Mouse (Mus musculus): ENCODE results near the gene Npepps.
"Not testable (repeated sequence)": the region's sequence is repeated elsewhere in the genome, so short reads cannot be mapped to it uniquely, and the experiment has no call there.

The Npepps gene

DNA sequence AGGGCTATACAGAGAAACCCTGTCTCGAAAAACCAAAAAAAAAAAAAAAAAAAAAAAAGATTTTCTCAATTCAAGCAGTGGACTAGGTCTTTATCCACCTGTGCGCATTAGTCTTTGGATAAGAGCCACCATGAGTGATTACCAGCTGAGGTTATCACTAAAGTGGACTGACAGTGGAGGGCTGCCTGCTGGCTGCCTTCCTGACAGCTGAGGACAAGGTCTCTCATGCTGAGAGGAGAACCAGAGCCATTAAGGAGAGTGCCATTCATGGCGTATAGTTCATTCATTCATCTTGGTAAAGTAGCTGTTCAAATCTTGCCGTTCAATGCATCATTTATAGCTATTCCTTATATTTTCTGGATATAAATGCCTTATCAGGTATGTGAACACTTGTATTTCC is 16.1 kb upstream of the Npepps start:
- DNase-seq (ENCODE audit: low read depth, low spot score): no peak

- DNase-seq (ENCODE audit: low read depth, low spot score): no peak
Observed at GRCm38 (mm10) chr11:97292731-97293130, 12.3 kb upstream of the Npepps start.

DNA sequence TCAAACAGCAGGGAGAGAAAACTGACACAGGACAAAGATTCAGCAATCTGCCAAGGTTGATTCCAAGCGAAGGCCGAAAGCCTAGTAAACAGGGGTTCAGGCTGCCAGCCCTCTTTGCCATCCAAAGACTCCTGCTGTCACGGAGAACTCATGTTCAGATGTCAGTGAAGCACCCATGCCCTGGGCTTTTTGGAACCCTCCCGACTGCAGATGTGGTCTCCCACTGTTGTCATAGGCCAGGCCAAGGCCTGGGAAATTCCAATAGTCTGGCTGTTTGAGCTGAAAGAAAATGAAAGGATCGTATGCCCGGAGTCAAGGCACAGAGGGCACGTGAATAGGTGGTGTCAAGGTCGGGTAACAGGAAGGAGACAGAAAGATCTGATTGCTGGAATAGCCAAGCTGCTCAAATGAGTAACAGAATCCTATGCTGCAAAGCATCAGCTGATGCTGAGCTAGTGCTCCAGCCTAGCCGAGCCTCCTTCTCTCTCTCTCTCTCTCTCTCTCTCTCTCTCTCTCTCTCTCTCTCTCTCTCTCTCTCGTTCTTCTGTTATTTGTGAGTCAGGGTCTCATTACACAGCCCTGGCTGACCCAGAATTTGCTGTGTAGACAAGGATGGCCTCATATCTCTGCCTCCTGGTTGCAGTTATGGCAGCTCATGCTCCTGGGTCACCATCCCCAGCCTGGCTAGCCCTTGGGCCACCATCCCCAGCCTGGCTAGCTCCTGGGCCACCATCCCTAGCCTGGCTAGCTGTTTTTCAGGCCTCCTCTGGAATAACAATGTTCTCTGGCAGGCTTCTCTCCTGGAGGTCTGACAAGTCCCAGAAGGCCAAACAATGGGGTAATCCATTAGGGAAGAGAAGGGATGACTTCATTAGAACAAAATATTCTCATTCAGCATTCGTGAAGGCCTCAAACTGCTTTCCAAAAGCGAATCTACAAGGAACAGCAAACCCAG is 9.1 kb upstream of the Npepps start:
- DNase-seq (ENCODE audit: low read depth, low spot score): no peak

DNA sequence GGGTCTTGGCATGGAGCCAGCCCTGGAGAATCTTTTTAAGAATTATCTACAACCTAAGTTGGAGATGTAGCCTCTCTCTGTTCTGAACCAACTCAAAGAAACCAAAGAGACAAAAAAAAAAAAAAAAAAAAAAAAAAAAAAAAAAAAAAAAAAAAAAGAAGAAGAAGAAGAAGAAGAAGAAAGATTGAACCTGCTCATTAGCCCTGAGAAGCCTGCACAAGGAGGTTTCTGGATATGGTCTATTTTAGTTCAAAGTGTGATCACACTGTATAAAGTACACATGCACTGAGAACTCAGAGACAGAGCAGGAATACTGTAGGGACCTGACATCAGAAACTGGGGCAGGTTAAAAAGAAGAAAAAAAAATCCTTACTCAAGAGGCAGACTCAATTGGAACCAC is 7.2 kb upstream of the Npepps start:
- DNase-seq (ENCODE audit: low read depth, low spot score): no peak

- DNase-seq (ENCODE audit: low read depth, low spot score): no peak
Observed at GRCm38 (mm10) chr11:97286973-97287372, 6.5 kb upstream of the Npepps start.

DNA sequence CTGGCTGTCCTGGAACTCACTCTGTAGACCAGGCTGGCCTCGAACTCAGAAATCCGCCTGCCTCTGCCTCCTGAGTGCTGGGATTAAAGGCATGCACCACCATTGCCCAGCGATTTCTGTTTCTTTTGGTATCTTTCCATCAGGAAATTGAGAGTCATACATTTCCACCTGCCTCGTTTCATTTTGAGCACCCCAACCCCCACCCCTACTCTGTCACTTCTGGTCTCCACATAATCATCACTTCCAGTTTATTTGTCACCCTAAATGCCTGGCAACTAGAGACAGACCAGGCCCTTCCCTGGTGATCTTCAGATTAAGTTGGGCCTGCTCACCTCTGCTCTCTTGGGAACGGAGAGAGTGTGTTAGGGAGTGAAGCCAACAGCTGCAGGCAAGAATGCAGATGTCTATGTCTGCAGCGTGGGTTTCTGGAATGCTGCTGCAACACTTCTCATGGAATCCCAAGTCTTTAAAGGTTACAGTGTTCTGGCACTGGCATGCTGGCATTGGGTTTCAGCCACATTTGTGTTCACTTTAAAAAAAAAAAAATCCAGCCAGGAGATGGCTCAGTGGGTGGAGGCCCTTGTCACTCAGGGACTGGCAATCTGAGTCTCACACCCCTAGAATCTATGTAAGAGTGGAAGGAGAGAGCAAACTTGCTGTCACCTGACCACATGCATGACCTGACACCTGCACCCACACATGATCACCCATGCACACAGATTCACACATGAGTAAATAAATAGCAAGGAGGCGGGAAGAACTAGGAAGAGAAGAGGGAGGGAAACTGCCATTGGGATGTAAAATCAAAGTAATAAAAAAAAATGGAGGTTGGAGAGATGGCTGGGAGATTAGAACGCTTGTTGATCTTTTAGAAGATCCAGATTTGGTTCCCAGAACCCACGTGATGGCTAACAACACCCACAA is 5.7 kb upstream of the Npepps start:
- no peak for DNase-seq (ENCODE audit: low read depth, low spot score)

DNA sequence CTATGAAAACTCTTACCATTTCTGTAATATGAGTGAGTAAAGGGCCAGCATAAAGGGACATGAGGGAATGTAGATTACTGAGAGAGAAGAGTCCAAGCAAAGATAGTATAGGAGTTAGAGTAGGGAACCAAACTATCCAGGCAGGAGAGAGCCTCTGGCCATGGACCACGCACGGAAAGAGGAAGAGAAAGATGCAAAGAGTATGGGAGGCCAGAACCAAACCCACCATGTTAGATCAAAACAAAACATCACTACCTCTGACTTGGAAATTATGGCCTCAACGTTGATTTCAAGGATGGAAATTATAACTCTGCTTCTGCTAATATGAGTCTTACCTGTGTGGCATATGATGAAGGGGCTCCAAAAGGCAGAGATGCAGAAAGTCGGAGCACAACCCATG is 4.4 kb upstream of the Npepps start:
- no peak for DNase-seq (ENCODE audit: low read depth, low spot score)

DNA sequence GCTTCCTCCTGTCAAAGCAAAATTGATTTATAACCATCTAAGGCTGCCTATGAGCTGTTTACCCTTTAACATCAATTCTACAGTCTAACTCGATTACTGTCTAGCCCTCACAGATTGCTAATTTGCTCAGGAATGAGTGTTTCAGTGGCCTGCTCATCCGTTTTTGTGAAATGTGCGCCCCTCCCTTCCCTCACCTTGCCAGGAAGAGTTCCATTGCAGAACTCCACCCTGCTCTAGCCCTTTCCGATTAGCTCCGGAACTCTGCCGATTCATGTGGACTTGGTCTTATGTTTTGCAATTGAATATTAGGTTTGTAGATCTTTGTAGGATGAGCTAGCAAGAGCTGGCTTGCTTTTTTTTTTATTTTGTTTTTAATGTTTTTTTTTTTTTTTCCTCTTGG is 1.7 kb upstream of the Npepps start:
- no peak for DNase-seq (ENCODE audit: low read depth, low spot score)

GRCm38 (mm10) chr11:97279405-97280215 is 828 bp downstream of the Npepps start:
- DNase-seq (ENCODE audit: low read depth, low spot score): peak; percentile 48

GRCm38 (mm10) chr11:97279040-97279404 is 1.4 kb downstream of the Npepps start:
- no peak for DNase-seq (ENCODE audit: low read depth, low spot score)

GRCm38 (mm10) chr11:97278456-97278855 is 2.0 kb downstream of the Npepps start:
- DNase-seq (ENCODE audit: low read depth, low spot score): no peak

GRCm38 (mm10) chr11:97277166-97277565 is 3.3 kb downstream of the Npepps start:
- DNase-seq (ENCODE audit: low read depth, low spot score): no peak

DNA sequence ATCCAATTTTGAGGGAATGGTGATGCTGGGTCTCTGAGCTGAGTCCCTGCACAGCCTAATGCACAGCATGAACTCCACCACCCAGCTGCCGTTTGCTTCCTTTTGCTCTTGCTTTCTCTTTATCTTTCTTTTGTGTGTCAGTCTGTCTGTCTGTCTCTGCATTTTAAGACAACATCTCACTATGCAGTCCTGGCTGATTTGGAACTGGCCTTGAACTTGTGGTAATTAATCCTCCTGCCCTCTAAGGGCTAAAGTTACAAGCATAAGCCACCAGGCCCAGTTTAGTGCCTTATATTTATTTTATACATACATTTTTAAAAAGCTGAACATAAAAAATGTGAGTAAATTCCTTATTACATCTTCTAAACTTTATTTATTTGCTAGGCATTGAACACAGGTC is 4.4 kb downstream of the Npepps start:
- DNase-seq (ENCODE audit: low read depth, low spot score): no peak

GRCm38 (mm10) chr11:97275349-97275748 is 5.1 kb downstream of the Npepps start:
- DNase-seq (ENCODE audit: low read depth, low spot score): no peak

DNA sequence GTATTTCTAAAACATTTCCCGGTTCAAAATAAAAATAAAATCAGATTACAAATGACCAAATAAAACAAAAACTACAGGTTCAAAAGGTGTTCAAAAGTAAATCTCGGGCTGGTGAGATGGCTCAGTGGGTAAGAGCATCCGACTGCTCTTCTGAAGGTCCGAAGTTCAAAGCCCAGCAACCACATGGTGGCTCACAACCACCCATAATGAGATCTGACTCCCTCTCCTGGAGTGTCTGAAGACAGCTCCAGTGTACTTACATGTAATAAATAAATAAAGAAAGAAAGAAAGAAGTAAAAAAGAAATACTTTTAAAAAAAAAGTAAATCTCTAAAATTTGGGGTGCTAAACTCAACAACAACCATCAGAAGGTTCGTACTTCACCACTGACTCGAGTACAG is 5.5 kb downstream of the Npepps start:
- DNase-seq (ENCODE audit: low read depth, low spot score): not testable (repeated sequence)

DNA sequence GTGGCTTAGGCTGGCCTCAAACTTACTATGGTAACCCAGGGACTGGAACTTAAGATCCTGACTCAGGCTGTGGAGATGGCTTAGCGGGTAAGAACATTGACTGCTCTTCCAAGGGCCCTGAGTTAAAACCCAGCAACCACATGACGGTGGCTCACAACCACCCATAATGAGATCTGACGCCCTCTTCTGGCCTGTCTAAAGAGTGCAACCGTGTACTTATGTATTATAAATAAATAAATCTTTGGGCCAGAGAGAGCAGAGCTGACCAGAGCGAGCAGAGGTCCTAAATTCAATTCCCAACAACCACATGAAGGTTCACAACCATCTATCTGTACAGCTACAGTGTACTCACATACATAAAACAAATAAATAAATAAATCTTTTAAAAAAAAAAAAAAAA is 6.8 kb downstream of the Npepps start:
- DNase-seq (ENCODE audit: low read depth, low spot score): peak; percentile 47

GRCm38 (mm10) chr11:97272835-97273234 is 7.6 kb downstream of the Npepps start:
- no peak for DNase-seq (ENCODE audit: low read depth, low spot score)

- not testable (repeated sequence) for DNase-seq (ENCODE audit: low read depth, low spot score)
Observed at GRCm38 (mm10) chr11:97270004-97270403, 10.4 kb downstream of the Npepps start.

GRCm38 (mm10) chr11:97266544-97266943 is 13.9 kb downstream of the Npepps start:
- DNase-seq (ENCODE audit: low read depth, low spot score): not testable (repeated sequence)

DNA sequence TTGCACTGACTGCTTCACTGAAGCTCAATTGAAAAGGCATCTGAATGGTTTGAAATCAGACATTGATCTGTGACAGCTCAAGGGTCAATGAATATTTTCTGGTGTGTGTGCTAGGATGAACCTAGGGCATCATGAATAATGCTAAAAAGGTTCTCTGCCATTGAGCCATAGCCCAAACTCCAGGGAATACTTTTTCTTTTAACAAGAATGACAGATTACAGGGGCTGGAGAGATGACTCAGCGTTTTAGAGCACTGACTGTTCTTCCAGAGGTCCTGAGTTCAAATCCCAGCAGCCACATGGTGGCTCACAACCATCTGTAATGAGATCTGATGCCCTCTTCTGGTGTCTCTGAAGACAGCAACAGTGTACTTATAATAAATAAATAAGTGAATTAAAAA is 30.8 kb downstream of the Npepps start:
- DNase-seq (ENCODE audit: low read depth, low spot score): not testable (repeated sequence)

DNA sequence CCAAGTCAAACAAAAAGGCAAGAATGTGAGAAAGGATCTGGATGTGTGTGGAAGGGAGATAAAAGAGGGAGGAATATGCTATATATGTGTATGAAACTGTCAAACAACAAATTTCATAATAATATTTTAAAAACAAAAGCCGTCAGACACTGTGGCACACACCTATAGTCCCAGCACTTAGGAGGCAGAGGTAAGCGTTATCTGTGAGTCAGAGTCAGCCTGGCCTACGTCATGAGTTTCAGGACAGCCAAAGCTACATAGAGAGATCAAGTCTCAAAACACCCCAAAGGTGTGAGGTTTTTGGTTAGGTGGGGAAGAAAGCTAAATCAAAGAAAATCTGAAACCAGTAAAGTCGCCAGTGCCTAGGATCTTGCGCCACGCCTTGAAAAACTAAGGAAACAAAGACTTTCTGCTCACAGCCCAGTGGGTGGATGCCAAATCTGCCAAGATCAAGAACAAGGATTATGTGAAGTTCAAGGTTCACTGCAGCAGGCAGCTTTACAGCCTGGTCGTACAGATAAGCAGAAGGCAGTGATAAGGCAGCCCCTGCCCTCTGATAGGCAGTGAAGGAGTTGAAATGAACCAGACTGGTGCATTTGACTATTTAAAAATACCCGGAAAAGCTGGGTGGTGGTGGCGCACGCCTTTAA is 33.8 kb downstream of the Npepps start:
- DNase-seq (ENCODE audit: low read depth, low spot score): no peak
